ENCODE assay signal across 27 mouse cellular contexts in the genomic region with DNA sequence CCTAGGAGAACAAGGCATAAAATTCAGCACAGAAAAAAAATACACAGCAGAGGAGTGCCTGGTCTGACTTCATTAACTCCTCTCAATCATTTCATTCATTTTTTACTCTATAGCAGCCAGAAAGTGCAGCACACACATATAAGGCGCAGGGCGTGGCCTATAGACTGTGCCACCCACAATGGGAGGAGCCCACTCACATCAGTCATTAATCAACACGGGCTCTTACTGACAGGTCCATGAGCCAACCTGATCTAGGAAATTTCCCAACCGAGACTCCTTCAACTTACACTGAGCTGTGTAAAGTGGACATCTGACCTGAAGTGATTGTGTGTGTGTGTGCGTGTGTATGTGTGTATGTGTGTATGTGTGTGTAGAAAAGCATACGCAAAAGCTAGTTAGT.
DNase-seq lines count a peak whose midpoint lies in the region; ATAC-seq lines count a peak whose summit lies in the region.
"Had no signal": no experiment of that assay in that cellular context is flagged by ENCODE, and none has a peak within 500 bp of the region (broad histone marks: within the 10 kb centered on the region; RNA-seq: fewer than 3 reads in every experiment).

No protein-coding gene starts in this region.

- 82% methylated on average over 6 of the region's 6 CpGs for WGBS in embryonic facial prominence, embryonic 13.5 days
- 87% methylated on average over 6 of the region's 6 CpGs for WGBS in embryonic facial prominence, embryonic 10.5 days
- WGBS in hindbrain, embryonic 13.5 days = 85% methylated on average over 6 of the region's 6 CpGs
- 80% methylated on average over 6 of the region's 6 CpGs for WGBS in hindbrain, embryonic 14.5 days
- 77% methylated on average over 6 of the region's 6 CpGs for WGBS in lung, embryonic 16.5 days

- H3K9ac ChIP-seq in embryonic facial prominence, embryonic 13.5 days = no peak overlapping the region
- no peak overlapping the region for H3K9ac ChIP-seq in hindbrain, embryonic 13.5 days
- H3K9ac ChIP-seq in hindbrain, embryonic 14.5 days = no peak overlapping the region
- H3K9ac ChIP-seq in lung, embryonic 16.5 days (ENCODE audit: low read length) = no peak overlapping the region
- H3K9ac ChIP-seq: heart, embryonic 12.5 days; liver, embryonic 13.5 days; neural tube, embryonic 13.5 days had no signal

- no peak for DNase-seq in embryonic facial prominence, embryonic 10.5 days (ENCODE audit: low spot score)
- no peak for DNase-seq in hindbrain, embryonic 14.5 days (ENCODE audit: low spot score)
- no peak for DNase-seq in lung, postnatal 25 days (ENCODE audit: low spot score)
- DNase-seq in R1 (ENCODE audit: low read depth, low spot score) = peak; percentile 9
- DNase-seq in cerebellum, postnatal 4 days (ENCODE audit: low spot score in 2 of 2) = no peak
- DNase-seq: adrenal gland, postnatal 25 days; cerebellum, adult 8-10 months; cerebellum, postnatal 36 days; gastrocnemius, postnatal 10 days; heart, adult 11 months; heart, postnatal 10 days; kidney, postnatal 4 days; liver, embryonic 13.5 days; lung, adult 2 months; right cerebral cortex, adult 18-20 months; right cerebral cortex, postnatal 4 days; thymus, adult 18-20 months; thymus, postnatal 36 days had no signal

- no peaks in the 10 kb centered on the region for H3K27me3 ChIP-seq in embryonic facial prominence, embryonic 13.5 days
- no peaks in the 10 kb centered on the region for H3K27me3 ChIP-seq in embryonic facial prominence, embryonic 10.5 days (replicated peaks; ENCODE audit: low read depth, poor library complexity, severe bottlenecking)
- no peaks in the 10 kb centered on the region for H3K27me3 ChIP-seq in hindbrain, embryonic 13.5 days
- no peaks in the 10 kb centered on the region for H3K27me3 ChIP-seq in hindbrain, embryonic 14.5 days (ENCODE audit: control insufficient read depth, insufficient read depth, low read length)
- no peaks in the 10 kb centered on the region for H3K27me3 ChIP-seq in lung, embryonic 16.5 days (ENCODE audit: control insufficient read depth, insufficient read depth, low read depth, low read length)
- H3K27me3 ChIP-seq: heart, embryonic 12.5 days; liver, embryonic 13.5 days; neural tube, embryonic 13.5 days had no signal

- H3K4me2 ChIP-seq in embryonic facial prominence, embryonic 13.5 days = no peak overlapping the region
- no peak overlapping the region for H3K4me2 ChIP-seq in hindbrain, embryonic 13.5 days
- H3K4me2 ChIP-seq in hindbrain, embryonic 14.5 days (replicated peaks) = no peak overlapping the region
- no peak overlapping the region for H3K4me2 ChIP-seq in lung, embryonic 16.5 days (ENCODE audit: low read depth, low read length)
- H3K4me2 ChIP-seq: heart, embryonic 12.5 days; liver, embryonic 13.5 days; neural tube, embryonic 13.5 days had no signal

- peak; percentile 48; the same call in 1 of the 2 replicates for ATAC-seq in embryonic facial prominence, embryonic 13.5 days (ENCODE audit: insufficient number of reproducible peaks, insufficient read depth, low FRiP score, low TSS enrichment, low read depth)
- ATAC-seq in hindbrain, embryonic 13.5 days (ENCODE audit: low FRiP score) = peak; percentile 25; the same call in 1 of the 2 replicates
- no peak for ATAC-seq in hindbrain, embryonic 14.5 days (ENCODE audit: low FRiP score)
- ATAC-seq in lung, embryonic 16.5 days (ENCODE audit: low read depth) = peak; percentile 41; the same call in 1 of the 2 replicates
- ATAC-seq: forebrain, embryonic 16.5 days; intestine, postnatal 0 days had no signal

- no peaks in the 10 kb centered on the region for H3K4me1 ChIP-seq in embryonic facial prominence, embryonic 13.5 days
- no peaks in the 10 kb centered on the region for H3K4me1 ChIP-seq in embryonic facial prominence, embryonic 10.5 days
- H3K4me1 ChIP-seq in hindbrain, embryonic 13.5 days (replicated peaks) = 0 out of 2 replicates have a peak, but pooled peaks cover 5% of the 10 kb centered on the region
- H3K4me1 ChIP-seq in hindbrain, embryonic 14.5 days (replicated peaks; ENCODE audit: control insufficient read depth, insufficient read depth, low read length) = peaks cover 7% of the 10 kb centered on the region; the same call in 1 of the 2 replicates
- H3K4me1 ChIP-seq in lung, embryonic 16.5 days (replicated peaks; ENCODE audit: control insufficient read depth, insufficient read depth, low read length) = no peaks in the 10 kb centered on the region
- H3K4me1 ChIP-seq: heart, embryonic 12.5 days; liver, embryonic 13.5 days; midbrain, embryonic 10.5 days had no signal

- H3K36me3 ChIP-seq in embryonic facial prominence, embryonic 13.5 days = no peaks in the 10 kb centered on the region
- no peaks in the 10 kb centered on the region for H3K36me3 ChIP-seq in embryonic facial prominence, embryonic 10.5 days (replicated peaks)
- no peaks in the 10 kb centered on the region for H3K36me3 ChIP-seq in hindbrain, embryonic 13.5 days
- H3K36me3 ChIP-seq in hindbrain, embryonic 14.5 days (replicated peaks; ENCODE audit: control insufficient read depth, insufficient read depth) = no peaks in the 10 kb centered on the region
- H3K36me3 ChIP-seq in lung, embryonic 16.5 days (ENCODE audit: control insufficient read depth, insufficient read depth, low read length) = no peaks in the 10 kb centered on the region
- H3K36me3 ChIP-seq: heart, embryonic 12.5 days; liver, embryonic 13.5 days; midbrain, embryonic 10.5 days; neural tube, embryonic 13.5 days had no signal

- no peak overlapping the region for H3K4me3 ChIP-seq in embryonic facial prominence, embryonic 13.5 days
- no peak overlapping the region for H3K4me3 ChIP-seq in embryonic facial prominence, embryonic 10.5 days
- no peak overlapping the region for H3K4me3 ChIP-seq in hindbrain, embryonic 13.5 days
- no peak overlapping the region for H3K4me3 ChIP-seq in hindbrain, embryonic 14.5 days (replicated peaks; ENCODE audit: low read length)
- no peak overlapping the region for H3K4me3 ChIP-seq in lung, embryonic 16.5 days (ENCODE audit: low read length)
- H3K4me3 ChIP-seq: heart, embryonic 12.5 days; liver, embryonic 13.5 days; midbrain, embryonic 10.5 days; neural tube, embryonic 13.5 days had no signal

- H3K9me3 ChIP-seq in embryonic facial prominence, embryonic 13.5 days = no peaks in the 10 kb centered on the region
- no peaks in the 10 kb centered on the region for H3K9me3 ChIP-seq in embryonic facial prominence, embryonic 10.5 days
- H3K9me3 ChIP-seq in hindbrain, embryonic 13.5 days = no peaks in the 10 kb centered on the region
- H3K9me3 ChIP-seq in hindbrain, embryonic 14.5 days (ENCODE audit: control insufficient read depth, low read length) = no peaks in the 10 kb centered on the region
- no peaks in the 10 kb centered on the region for H3K9me3 ChIP-seq in lung, embryonic 16.5 days (ENCODE audit: control insufficient read depth, low read length)
- H3K9me3 ChIP-seq: heart, embryonic 12.5 days; liver, embryonic 13.5 days; midbrain, embryonic 10.5 days; neural tube, embryonic 13.5 days had no signal

- H3K27ac ChIP-seq in embryonic facial prominence, embryonic 13.5 days = no peak overlapping the region
- H3K27ac ChIP-seq in embryonic facial prominence, embryonic 10.5 days (replicated peaks) = no peak overlapping the region
- H3K27ac ChIP-seq in hindbrain, embryonic 13.5 days = 0 out of 2 replicates have a peak overlapping the region, but pooled peaks have one; percentile 23
- H3K27ac ChIP-seq in hindbrain, embryonic 14.5 days = no peak overlapping the region
- H3K27ac ChIP-seq in lung, embryonic 16.5 days (ENCODE audit: low read length) = no peak overlapping the region
- H3K27ac ChIP-seq: liver, embryonic 13.5 days; macrophage; midbrain, embryonic 10.5 days; neural tube, embryonic 13.5 days had no signal
